Mouse (Mus musculus): ENCODE measurements at regions not wholly inside any gene's neighbourhood (a gene's known extent, or its start where the extent isn't known, plus 50 kb on each side); places are given as distances from the start of the nearest gene placed in this dataset.

DNA sequence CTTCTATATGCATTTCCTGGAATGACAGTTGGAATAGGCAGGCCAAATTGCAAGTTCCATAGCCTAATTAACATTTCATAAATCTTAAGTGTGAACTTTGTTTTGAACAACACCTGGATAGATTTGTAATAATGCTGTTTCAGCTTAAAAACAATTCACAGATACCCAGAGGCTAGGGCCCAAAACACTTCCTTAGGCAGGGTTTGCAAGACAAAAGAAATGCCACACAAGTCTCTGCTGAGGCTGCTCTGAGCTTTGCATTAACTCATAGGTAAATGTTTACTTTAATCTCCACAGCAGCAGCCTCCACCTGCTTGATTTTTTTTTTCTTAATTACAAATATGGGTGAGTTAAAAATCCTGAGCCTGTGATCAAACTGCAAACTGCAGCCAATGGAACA is 118.4 kb downstream of the Gnat3 start:
- no peak for DNase-seq (ENCODE audit: low spot score in 2 of 2)

- DNase-seq (ENCODE audit: low spot score in 2 of 2): no peak
These were observed 119.9 kb downstream of the Gnat3 start for GRCm38 (mm10) chr5:18082219-18082618.

DNA sequence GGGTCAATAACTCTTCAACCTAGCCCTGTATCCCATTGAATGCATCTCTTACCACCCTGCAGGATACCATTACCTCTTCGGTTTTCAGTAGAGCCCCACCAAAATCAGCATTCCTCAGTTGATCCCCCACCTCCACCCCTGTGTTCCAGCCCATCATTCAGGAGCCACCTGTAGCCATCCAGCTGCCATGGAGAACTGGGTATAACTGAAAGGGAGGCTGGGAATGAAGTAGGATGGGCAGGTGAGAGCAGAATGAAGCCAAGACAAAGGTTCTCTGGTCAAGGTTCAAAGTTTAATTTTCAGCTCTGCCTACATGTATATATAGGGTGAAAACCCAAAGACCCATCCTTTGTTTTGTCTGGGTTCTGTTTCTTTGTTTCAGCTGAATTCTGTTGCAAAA is 121.4 kb downstream of the Gnat3 start:
- no peak for DNase-seq (ENCODE audit: low spot score in 2 of 2)

GRCm38 (mm10) chr5:18085456-18085855 is 123.1 kb downstream of the Gnat3 start:
- no peak for DNase-seq (ENCODE audit: low spot score in 2 of 2)

DNA sequence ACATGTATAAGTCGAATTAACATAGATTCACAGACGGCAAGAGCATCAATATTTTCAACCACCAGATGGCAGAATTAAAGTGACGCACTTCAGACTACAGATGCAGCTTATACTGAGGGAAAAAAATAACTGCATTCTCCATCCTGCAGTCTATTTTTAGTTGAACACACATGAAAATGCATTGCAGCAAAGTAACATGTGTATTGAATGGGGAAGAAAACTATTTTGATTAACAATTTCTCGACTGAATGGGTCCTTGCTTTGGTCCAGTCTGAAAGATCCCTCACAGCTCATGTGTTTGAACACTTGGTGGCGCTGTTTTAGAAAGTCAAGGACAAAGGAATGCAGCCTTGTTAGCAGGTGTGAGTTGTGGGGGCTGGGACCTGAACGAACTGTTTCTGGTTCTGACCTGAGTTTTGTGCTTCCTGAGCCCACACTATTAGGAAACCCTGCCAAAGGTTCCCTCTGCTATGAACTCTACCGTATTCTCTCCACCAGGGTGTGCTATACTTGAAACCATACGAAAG is 125.6 kb downstream of the Gnat3 start:
- DNase-seq (ENCODE audit: low spot score in 2 of 2): peak; percentile 54 to 60

GRCm38 (mm10) chr5:18089956-18090355 is 127.6 kb downstream of the Gnat3 start:
- no peak for DNase-seq (ENCODE audit: low spot score in 2 of 2)

GRCm38 (mm10) chr5:18114905-18115689 is 152.7 kb downstream of the Gnat3 start:
- no peak for DNase-seq (ENCODE audit: low spot score in 2 of 2)

DNA sequence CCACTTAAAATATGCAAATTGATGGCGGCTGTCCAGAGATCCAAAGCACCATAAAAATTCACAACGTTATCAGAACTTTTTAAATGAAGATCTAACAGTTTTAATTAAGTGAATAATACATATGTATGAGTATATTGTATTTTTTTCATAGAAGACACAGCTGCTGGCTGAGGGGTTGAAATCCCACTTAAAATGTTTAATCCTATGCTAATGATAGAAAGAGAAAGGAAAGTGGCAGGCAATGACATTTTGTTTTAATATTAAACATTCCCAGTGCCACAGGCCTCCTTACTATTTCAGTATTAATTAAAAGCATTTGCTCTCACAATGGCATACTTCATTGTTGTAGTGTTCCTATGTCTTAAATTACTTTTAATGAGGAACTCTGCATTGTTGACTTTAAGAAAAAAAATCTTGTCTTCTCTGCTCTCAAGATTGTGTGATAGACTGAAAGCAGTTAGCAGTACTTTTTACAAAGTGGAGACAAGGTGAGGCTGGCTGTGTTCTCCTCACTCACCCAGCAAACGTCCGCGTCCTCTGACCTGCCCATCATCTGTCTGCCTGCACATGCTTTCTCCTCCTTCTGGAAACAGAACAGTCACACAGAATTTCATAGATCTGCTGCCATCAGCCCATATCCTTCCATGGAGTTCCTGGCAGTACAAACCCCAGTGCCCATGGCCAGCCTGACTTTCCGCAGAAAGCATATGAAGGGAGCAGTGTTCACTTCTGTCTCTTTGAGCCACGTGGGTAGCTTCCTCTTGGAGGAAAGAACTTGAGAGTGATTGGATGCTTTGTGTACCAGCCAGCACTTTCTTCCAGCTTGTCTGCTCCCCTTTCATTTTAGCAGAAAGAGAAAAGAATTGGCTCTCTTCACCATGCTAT is 173.7 kb downstream of the Gnat3 start:
- DNase-seq (ENCODE audit: low spot score in 2 of 2): no peak

- DNase-seq (ENCODE audit: low spot score in 2 of 2): no peak
These were observed 175.2 kb downstream of the Gnat3 start for GRCm38 (mm10) chr5:18137450-18138061.

DNA sequence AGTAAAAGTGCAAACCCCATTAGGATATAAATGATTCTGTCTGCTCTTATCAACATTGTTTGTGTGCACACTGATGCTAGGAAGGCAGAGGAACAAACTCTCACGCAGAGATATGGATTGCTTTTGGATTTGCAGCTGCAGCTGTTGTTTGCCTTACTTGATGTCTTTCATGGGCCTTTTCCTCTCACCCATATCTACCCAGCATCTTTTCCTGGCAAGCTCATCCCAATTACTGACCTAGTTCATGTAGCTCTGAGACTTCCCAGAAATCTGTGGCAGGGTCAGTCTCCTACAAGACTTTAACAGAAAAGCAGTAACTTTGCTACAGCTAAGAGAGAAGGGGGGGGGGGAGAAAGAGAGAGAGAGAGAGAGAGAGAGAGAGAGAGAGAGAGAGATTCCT is 189.9 kb downstream of the Gnat3 start:
- no peak for DNase-seq (ENCODE audit: low spot score in 2 of 2)

DNA sequence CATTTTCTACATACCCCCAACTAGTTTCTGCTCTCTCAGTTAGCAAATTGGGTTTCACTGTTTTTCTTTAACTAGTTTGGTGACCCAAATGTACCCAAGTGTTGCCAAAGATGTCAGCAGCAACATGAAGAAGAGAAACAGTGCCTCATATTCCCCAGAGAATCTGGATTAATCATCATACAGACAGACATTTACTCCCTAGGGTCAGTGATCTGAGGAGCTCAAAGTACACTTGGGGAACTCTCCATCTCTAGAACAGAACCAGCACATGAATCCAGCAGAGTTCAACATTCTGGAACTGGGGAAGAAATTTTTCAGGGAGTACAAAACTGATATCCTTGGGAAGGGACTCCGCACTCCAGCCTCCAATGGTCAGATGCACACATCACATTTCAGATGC is 191.4 kb downstream of the Gnat3 start:
- no peak for DNase-seq (ENCODE audit: low spot score in 2 of 2)

- no peak for DNase-seq (ENCODE audit: low spot score in 2 of 2)
These were observed 196.6 kb downstream of the Gnai1 start for GRCm38 (mm10) chr5:18163515-18163914.

- DNase-seq (ENCODE audit: low spot score in 2 of 2): no peak
These were observed 182.3 kb downstream of the Gnai1 start for GRCm38 (mm10) chr5:18177810-18178209.

DNA sequence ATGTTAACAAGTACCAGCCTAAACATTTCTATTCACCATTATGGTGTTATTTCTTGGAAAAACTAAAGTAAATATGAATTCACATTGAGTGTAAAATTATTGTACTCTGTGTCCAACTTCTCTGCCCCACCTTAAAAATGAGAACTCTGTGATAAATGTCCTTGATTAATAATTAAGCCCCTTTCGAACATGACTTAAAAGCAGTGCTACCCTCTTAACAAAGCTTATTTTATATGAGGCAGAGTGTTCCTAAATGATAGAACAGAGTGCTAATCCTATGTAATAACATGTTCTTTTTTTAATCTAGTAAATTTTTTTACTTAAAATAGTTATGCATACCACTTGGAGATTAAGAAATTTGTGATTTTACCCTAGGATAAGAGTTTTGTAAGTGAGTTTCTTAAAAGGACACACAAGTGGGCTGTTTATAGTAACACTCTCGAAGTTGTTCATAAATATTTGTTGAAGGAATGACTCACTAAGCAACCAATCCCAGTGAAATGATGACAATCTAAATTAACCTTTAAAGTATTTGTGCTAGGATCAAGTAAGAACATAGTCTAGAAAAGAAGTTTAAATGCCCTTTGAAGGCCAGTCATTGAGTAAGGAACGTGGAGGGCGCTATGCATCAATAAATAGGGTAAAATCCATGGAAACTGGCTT is 148.6 kb downstream of the Gnai1 start:
- DNase-seq (ENCODE audit: low spot score in 2 of 2): no peak

Measured in layer of hippocampus, postnatal 10 days (tissue).